Mouse (Mus musculus): ENCODE data around the gene Vmp1.

Vmp1 gene

DNA sequence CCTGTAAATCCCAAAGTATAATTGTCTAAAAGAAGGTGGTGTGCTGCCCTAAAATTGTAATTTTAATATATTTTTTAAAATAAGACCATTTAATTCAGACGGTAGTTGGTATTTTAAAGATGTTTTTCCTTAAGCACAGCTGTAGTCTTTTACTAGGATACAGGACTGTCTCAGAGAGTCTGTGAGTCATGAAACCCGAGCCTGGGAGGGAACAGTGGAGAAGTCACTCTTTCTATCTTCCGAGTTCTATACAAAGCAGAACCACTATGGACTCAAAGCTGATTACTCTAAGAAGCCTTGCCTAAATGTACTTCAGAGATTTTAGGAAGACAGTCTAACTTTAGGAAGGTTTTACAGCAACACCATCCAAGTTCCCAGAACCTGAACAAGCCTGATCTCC is 81.5 kb downstream of the Vmp1 start:
- no peak for DNase-seq (ENCODE audit: low read depth, low spot score)

DNA sequence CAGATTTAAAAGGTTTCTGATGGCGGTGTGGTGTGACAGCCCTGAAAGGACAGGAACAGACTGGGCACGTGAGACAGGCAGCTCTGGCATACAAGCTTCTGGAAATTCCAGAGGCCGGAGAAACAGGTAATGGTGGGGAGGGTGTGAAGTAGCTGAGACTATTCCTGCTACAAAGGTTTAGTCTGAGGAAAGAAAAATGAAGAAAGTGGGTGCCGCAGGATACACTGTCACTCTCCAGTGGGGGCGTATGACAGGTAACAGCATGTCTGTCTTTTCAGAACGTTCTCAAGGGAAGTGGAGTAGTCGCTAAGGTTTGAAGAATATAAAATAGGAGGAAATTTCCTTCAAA is 83.5 kb downstream of the Vmp1 start:
- no peak for DNase-seq (ENCODE audit: low read depth, low spot score)

- no peak for DNase-seq (ENCODE audit: low read depth, low spot score)
These were observed 84.0 kb downstream of the Vmp1 start for GRCm38 (mm10) chr11:86599378-86600208.

GRCm38 (mm10) chr11:86598572-86598971 is 85.1 kb downstream of the Vmp1 start:
- DNase-seq (ENCODE audit: low read depth, low spot score), result no peak

GRCm38 (mm10) chr11:86598154-86598553 is 85.5 kb downstream of the Vmp1 start:
- DNase-seq (ENCODE audit: low read depth, low spot score), result no peak

- no peak for DNase-seq (ENCODE audit: low read depth, low spot score)
These were observed 86.7 kb downstream of the Vmp1 start for GRCm38 (mm10) chr11:86596976-86597375.

GRCm38 (mm10) chr11:86596187-86596960 is 87.3 kb downstream of the Vmp1 start:
- DNase-seq (ENCODE audit: low read depth, low spot score), result no peak

GRCm38 (mm10) chr11:86595366-86595765 is 88.3 kb downstream of the Vmp1 start:
- no peak for DNase-seq (ENCODE audit: low read depth, low spot score)

DNA sequence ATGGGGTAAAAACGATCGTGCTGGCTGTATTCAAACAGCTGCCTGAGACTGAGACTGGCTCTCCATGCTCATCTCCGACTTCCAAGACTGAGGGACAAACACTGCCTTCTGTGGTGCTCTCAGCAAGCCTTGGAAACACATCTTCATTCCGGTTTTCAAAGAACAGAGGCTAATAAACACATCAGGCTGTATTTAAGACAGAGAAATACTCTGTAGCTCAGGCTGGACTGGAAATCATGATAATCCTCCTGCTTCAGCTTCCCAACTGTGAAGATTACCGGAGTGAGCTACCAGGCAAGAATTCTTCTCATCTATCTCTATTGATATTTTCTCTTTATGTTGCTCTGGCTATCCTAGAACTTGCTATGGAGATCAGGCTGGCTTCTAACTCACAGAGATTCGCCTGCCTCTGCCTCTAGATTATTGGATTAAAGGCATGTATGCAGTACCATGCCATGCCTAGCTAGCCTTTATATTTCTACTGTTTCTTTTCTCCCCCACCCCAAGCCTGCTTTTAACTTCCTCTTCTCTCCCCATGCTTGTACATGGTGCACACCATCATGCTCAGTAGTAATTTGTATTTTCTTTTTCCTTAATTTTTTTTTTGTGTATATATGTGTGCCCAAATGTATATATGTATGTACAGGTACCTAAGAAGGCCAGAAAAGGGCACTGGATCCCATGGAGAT is 89.3 kb downstream of the Vmp1 start:
- DNase-seq (ENCODE audit: low read depth, low spot score), result peak; percentile 45

GRCm38 (mm10) chr11:86593443-86593842 is 90.2 kb downstream of the Vmp1 start:
- no peak for DNase-seq (ENCODE audit: low read depth, low spot score)

DNA sequence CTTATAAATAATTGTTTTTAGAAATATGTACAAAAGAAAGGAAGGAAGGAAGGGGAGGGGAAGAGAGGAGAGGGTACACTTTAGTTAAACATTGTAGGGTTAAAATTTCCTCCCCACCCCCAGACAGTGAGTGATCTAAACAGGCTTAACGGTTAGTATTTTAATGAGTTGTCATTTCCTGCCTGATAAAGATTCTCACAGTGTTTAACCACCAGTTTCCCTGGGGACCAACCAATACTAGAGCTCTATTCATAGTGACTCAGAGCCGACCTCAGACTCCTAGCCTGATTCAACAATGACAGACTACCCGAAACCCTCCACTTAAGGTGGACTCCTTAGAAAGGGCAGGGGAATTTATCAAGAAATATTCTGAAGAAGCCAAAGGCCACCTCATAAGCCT is 90.6 kb downstream of the Vmp1 start:
- peak; percentile 84 for DNase-seq (ENCODE audit: low read depth, low spot score)

DNA sequence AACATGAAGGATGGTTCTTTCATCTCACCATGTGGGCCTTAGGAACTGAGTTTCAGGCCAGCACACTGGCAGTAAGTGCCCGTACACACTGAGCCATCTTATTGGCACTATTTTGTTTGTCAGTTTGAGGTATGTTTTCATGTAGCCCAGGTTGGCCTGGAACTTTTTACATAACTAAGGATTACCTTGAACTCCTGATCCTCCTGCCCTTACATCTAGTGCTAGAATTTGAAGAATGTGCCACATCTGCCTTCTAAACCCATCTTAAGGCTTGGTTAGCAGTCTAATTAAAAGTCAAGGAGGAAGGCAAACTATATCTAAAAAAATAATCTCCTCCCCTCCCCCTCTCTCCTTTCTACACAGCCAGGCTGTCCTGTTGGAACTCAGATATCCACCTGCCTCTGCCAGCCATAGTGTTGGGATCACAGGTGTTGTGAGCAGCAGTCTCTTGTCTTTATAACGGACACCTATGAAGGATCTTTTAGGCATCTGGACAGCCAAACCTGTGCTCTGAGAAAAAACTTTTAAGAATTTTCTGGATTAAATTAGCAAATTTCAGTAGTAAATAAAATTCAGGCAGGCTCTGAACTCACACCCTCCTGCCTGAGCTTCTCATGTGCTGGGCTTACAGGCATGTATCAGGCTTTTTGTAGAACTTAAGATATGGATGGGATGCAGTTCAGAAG is 91.6 kb downstream of the Vmp1 start:
- no peak for DNase-seq (ENCODE audit: low read depth, low spot score)

DNA sequence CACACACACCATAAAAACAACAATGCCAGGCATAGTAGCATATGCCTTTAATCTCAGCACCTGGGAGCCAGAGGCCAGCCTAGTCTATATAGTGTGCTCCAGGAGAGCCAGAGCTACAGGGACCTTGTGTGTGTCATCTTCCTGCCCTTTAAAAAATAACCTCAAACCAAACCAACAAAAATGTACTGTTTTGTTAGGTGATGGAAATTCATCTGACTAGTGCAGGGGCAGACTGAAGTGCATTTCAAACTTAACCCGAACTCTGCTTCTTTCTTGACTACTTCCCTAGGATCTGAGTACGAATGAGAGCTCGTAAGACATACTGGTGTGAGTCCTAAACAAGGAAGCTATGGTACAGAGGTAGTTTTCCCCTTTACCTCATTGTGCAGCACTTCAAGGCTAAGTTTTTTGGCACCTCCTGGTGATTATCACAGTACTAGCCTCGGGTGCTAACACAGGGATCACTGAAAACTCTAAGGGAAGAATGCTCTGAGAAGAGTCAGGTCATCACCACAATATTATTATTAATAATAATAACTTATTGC is 92.3 kb downstream of the Vmp1 start:
- DNase-seq (ENCODE audit: low read depth, low spot score), result no peak

DNA sequence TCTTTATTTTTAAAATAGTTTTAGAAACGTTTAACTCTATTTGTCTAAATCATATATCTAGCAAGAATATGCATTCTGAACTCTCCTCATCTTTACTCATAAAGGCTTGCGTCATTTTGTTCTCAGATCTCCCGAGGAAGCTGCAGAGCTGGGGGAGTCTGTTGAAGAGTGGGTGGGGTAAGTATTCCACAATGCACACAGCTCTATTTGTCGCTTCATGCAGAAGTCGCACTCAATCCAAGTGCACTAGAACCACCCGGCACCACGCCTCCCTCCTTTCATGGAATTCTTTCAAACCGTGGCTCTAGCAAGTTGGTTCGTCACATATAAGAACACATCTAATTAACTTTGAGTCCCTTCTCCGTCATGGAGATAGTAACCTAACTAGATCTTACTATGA is 93.1 kb downstream of the Vmp1 start:
- no peak for DNase-seq (ENCODE audit: low read depth, low spot score)

DNA sequence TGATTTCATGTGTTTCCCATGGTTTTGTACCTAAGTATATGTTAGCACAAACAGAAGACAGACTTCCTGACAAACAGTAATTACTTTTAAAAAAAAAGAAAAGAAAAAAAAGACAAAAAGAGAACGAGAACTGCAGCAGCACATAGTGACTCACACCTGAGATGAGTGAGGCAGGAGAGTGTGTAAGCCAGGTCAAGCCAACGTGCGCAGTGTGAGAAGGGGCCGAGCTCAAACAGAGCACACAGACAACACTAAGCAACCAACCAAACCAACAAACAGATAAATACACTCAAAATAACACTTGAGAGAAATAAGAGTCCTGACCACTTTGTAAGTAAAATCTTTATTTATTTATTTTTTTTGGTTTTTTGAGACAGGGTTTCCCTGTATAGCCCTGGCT is 93.6 kb downstream of the Vmp1 start:
- DNase-seq (ENCODE audit: low read depth, low spot score), result peak; percentile 28

DNA sequence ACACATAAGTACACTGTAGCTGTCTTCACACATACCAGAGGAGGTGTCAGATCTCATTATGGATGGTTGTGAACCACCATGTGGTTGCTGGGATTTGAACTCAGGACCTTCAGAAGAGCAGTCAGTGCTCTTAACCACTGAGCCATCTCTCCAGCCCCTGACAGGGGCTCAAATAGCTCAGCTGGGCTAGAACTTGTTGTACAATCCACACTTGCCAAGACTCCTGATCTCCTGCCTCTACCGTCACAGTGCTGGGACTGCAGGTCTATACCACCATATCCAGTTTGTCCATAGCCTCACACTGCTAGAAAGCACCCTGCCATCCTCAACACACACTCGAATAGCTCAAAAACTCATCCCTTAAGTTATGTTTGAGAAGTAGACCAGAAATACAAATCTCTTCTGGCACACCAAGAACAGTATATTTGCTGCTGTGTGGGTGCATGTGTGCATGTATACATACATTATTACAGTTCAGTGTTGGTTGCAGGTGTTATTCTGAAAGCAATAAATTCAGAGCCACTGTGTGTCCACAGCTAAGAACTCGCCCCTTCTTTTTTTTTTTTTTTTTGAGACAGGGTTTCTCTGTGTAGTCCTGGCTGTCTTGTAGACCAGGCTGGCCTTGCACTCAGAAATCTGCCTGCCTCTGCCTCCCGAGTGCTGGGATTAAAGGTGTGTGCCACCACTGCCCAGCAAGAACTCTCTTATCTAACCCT is 94.9 kb downstream of the Vmp1 start:
- peak; percentile 36 for DNase-seq (ENCODE audit: low read depth, low spot score)

GRCm38 (mm10) chr11:86587830-86588229 is 95.8 kb downstream of the Vmp1 start:
- peak; percentile 68 for DNase-seq (ENCODE audit: low read depth, low spot score)

DNA sequence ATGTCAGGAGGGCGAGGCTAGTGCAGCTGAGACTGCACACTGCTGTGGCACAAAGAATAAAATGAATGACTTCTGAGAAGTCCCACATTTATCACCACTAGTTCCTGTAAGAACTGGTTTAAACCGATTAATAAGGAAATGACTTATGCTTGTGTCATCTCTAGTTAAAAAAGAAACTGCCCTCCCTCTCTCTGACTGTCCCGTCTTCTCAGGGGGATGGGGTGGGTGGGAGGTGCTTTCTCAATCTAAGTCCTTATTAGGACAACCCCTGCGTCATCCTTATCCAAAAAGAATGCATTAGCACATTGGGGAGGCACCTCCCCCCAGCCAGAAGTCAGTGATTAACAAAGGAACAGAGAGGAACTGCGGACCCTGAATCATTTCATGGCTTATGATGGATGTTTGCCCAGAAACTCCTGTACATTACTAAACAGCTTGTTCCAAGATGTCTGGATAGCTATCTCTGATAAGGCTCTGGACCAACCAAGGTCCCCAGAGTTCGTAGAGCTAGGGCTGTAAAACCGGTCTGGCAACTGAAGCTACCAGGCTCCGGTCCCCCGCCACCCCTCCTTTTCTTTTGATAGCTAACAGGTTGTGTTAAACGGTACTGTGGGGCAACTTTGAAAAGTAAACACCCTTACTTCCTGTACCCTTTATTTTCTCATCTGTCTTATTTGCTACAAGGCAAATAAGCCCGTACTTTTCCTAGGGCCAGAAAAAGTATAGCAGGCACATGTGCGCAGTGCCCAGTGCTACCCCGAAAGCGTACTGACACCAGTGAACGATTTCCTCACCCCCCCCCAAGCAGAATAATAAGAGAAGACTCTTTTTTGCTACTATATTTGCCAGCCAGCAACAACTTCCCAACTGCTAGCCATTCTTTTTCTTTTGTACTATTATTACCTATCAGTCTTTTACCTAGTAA is 96.5 kb downstream of the Vmp1 start:
- DNase-seq (ENCODE audit: low read depth, low spot score), result peak; percentile 96

DNA sequence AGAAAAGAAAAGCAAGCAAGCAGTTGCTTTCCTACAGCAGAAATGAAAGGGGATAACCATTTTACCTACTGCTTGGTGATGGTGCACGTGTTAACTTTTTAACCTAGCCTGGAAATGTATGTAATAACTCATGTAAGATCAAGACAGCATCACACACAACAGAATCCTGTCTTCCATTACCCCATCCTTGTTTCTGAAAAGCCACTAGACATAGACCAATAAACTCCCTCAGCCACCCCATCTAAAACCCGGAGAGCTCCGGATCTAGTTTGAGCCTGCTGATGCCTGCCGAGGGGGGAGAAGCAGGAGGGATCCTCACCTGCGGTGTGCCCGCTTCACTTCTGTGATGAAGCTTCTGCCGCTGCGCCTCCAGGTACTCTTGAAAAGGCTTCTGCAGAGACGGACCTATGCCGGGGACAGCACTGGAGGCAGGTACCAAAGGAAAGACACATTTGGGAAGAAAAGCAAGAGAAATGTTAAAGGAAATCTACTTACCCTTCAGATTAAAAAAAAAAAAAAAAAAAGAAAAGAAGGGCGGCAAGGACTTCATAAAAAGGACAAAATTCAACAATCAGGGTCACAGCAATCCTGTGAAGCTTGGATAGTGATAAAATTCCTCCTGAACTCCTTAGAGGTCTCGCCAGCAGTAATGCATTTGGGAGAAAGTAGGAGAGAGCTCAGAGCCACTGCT is 97.3 kb downstream of the Vmp1 start:
- DNase-seq (ENCODE audit: low read depth, low spot score), result peak; percentile 84

Measured in A20 (cell line).